Mouse (Mus musculus): Measurements from ENCODE around the gene Krt13.

Krt13 gene

GRCm38 (mm10) chr11:100112935-100113741, 8.2 kb downstream of the Krt13 start:
- DNase-seq (ENCODE audit: low spot score) = no peak

DNA sequence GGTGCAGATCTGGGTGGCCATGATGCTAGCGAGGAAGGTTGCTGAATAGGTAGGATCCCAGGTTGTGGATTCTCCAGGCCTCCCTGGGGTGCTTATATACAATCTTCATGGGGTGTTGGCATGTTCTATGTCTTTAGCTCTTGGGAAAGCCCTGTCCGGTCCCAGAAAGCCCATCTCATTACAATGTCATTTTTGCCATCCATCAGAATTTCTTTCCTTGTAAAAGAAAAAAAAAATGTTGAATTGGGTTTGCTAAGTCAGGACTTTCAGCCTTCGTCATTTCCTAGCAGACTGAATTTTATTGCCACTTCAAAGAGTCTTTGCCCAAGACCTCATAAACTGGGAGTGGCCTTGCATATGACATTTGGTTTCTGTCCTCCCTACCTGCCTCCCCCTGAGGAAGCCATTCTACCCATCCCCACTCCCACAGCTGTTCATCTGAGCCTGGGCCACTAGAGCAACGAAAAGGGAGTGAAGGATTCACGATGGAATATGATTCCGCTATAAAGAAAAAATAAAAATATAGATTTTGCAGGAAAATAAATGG, 15.7 kb downstream of the Krt13 start, which contains the start of gene Krt36:
Krt36 (minus strand) TSS at position 51 of the 547 bp plus-strand sequence.
- no peak for DNase-seq (ENCODE audit: low spot score)

GRCm38 (mm10) chr11:100102693-100103429, 18.5 kb downstream of the Krt13 start:
- DNase-seq (ENCODE audit: low spot score) = no peak

DNA sequence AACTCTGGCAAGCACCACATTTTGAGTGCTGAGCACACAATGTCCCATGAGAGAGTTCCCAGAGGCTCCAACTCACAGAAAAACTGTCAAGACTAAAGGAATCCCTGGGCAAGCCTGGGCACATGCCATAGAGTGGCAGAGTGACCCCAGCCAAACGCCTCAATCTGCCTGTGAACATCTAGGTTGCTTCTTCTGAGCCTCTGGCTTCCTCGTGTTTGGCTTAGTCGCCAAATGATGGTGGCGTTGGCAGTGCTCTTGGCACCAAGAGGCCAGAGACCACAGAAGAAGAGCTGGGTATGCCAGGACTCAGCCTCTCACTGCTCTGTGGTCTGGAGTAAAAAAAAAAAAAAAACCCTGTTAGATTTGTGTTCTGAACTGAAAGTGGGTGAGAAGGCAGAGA, 21.0 kb downstream of the Krt13 start:
- no peak for DNase-seq (ENCODE audit: low spot score)

- DNase-seq (ENCODE audit: low spot score) = no peak
Observed at GRCm38 (mm10) chr11:100097819-100098218, 23.5 kb downstream of the Krt13 start.

GRCm38 (mm10) chr11:100096141-100096540, 25.2 kb downstream of the Krt13 start, which contains the start of gene Krt35:
Gene Krt35, minus strand, starts transcription at chr11:100096241.
- DNase-seq (ENCODE audit: low spot score) = no peak

GRCm38 (mm10) chr11:100088378-100089025, 32.9 kb downstream of the Krt13 start:
- no peak for DNase-seq (ENCODE audit: low spot score)

GRCm38 (mm10) chr11:100087861-100088260, 33.5 kb downstream of the Krt13 start, which contains the start of gene Krt32:
Gene Krt32, minus strand, starts transcription at chr11:100088226.
- no peak for DNase-seq (ENCODE audit: low spot score)

DNA sequence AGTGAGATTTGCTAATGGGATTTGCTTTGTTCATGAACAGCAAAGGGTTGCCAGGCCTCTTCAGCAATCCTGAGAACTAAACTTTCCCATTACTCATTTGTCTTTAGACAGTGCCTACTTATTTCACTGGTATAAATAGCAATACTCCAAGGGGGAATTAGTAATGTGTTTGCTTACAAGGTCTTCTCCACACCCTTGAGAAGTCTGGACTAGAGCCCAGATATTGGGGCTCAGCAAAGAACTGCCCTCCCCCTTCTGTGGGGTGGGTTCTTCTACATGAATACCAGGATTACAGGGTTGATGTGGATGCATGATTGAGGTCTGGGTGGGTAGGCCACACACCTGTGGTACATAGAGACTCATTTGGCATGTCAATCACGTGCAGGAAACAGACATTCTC, 47.5 kb downstream of the Krt13 start:
- no peak for DNase-seq (ENCODE audit: low spot score)

Measured in lung, postnatal 25 days (tissue).